Mouse (Mus musculus) adrenal gland, adult 18-20 months (tissue): ENCODE measurements around the gene Tmod4. TPM values are rescaled to one million over a fixed set of nuclear protein-coding genes. Genes with fewer than 3 reads are reported as not detected.
A peak's percentile ranks its signal among the peaks of the same experiment; 100 is the strongest.
"Not testable (repeated sequence)": the region's sequence is repeated elsewhere in the genome, so short reads cannot be mapped to it uniquely, and the experiment has no call there.

ENCODE experiments used
- DNase-seq, 2 experiments: peaks; one replicate each; pipeline ENCODE4 v3.0.0; 2021 to 2022; ENCODE audit warnings: low spot score in 2 of 2
- long read RNA-seq, 2 experiments: library from polyadenylated mRNA; stranded (forward); transcript quantifications; one replicate each; pipeline ENCODE4 v2.0.0; 2021
- total RNA-seq, 2 experiments: library from RNA; stranded (reverse); gene quantifications; 1 replicate in 1 of 2; 2 replicates in 1 of 2; pipeline ENCODE4 v1.2.3; 2021

Gene Tmod4
- total RNA-seq, result 1 to 10 TPM in 1 of 2 experiments, not detected in 1; 1.2 TPM
- long read RNA-seq, experiment 1, partial matches to known transcripts, result 0 of 1 reads
- long read RNA-seq, experiment 1, other reads (novel, unspliced or antisense), result 1 of 1 reads
- long read RNA-seq, experiment 2, partial matches to known transcripts, result 0 of 5 reads
- long read RNA-seq, experiment 2, other reads (novel, unspliced or antisense), result 0 of 5 reads

DNA sequence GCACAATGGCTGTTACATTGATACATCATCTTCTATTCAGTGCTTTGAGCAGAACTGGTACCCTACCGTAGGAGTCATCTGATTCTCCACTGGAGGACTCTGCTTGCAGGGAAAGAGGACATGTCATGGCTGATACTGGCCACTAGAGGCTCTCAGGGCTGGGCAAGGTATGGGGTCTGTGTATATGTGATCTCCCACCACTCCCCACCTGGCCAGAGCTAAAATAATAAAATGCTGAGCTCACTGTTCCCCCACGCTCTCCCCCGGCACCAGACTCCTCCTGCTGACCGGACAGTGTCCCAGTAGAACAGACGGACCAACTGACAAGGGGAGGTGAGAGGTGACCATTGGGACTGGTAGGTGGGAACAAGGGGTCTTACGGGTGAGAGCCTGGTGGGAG, at the start of gene Tmod4:
Tmod4 (plus strand) TSS at position 231 of the 400 bp plus-strand sequence.
- no peak for DNase-seq

DNA sequence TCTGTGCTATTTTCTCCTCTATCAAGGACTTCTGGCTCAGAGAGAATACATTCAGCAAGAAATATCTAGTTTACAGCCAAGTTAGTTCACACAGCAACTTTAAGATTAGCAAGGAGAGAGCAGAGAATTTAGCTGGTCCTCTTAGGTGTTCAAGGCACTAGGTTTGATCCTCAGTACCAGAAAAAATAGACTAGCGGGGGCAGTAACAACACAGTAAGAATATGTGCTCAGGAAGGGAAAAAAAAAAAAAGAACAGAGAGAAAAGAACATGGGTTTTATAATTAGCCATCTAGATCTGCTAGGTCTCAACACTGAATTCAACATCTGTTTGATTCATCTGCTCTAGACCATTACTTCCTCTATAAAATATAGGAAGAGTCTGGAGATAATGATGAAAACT, 36.2 kb upstream of the Tmod4 start:
- no peak for DNase-seq

DNA sequence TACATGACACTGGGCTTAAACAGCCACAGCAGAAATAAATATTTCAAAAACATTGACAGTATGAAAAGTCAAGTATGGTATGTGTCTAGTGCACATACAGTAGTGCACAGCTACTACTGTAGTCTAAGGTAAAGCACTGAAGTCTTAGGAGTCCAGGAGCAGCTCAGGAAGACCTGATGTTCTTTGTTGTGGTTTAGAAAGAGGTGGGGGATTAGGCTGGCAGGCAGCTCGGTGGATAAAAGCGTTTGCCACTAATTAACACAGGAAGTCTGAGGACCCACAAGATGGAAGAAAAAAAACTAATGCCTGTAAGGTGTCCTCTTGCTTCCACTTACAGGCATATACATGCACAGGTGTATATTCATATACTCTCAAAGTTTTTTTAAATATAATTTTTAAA, 23.4 kb upstream of the Tmod4 start:
- DNase-seq, result no peak

DNA sequence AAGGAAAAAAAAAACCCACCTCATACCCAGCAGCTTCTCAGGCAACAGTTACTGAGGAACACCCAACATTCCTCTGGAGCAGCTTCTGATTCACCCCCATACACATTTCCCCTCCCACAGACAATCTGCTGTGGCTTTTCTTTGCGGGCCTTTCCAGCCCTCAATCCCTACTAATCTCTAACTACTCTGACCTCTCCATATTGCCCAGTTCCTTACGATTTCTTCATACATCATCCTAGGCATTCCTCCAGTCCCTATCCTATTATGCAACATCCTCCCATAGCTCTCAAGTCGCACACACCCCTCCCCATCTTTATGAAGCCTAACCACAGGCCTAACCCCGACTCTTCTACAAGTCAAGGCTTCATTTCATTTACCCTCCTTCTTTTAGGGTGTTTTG, 19.2 kb upstream of the Tmod4 start:
- DNase-seq, result no peak

DNA sequence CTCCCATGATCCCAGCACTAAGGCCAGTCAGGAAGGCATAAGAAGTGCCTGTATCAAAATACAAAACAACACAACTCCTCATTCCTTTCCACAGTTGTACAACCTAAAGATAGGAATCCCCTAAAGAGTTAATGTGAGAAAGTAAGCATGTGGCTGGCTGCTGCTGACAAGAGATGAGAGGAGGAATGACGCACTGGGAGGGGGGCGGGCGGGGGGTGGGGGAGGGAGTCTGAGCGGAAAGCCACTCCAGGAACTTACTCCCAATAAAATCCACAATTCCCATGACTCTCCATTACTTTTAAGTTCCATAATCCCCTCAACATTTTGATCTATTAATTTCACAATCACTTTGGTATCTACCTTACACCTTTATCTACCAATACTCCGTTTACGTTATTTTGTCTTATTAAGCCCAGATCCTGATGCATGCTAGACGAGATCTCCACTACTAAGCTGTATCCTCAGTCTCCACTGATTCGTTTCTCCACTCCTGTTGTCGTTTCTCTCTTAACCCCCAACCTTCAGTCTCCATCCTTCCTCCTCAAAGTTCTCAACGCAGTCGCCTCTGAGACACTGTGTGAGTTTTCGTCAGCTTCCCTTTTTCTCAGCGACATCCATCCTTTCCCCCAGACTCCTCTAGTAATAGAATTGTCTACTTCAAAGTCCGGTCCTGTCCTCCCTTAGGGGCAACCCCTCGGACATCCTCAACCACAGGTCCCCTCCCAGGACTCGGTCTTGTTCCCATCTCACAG, 18.5 kb upstream of the Tmod4 start:
- DNase-seq, result no peak

DNA sequence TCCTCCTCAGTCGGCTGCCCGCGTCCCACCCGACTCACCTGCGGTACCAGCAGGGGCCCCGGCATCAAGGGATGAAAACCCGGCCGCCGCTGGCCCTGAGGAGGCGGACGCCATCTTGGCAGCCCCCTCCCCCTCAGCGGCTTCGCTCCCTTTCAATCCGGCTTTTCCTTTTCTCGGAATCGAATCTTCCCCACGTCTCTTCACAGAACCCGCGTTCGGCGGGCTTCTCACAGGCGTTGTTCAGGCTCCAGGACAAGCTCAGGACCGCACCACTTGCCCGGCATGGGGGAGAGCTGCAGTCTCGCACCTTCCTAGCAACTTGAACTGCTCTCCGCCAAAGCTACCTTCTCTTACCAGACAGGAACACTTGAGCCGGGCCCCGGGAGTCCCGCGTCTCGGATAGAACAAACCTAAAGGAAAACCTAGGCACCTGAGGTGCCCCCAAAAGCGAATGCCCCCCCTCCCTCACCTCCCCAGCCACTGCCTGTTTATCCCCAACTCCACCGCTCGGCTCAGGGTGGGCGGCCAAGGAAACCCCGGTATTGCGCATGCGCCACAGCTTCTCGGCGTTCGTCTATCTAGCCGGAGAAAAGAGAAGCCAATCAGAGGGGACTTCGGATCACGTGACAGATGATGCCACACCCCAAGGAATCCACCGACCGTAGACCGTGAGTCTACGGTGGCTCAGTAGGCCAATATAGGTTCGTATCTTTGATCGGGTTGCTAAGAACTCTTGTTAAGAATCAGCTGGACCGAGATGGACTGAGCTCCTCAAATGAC, 17.7 kb upstream of the Tmod4 start, which contains the start of gene Pip5k1a:
Pip5k1a (minus strand) TSS at position 593 of the 780 bp plus-strand sequence.
- peak; percentile 90 to 91 for DNase-seq

DNA sequence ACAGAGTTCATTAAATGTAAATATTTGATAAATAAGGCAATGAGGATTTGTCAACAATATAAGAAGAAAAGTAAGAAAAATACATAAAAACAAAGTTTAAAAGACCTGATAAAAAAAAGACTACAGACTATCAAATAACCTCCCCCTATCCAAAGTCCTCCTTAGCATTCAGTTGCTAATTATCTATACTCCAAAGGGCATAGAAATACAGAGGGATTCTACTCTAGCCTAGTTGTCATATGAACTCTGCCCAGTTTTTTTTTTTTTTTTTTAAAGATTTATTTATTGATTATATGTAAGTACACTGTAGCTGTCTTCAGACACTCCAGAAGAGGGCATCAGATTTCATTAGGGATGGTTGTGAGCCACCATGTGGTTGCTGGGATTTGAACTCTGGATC, 17.0 kb upstream of the Tmod4 start:
- not testable (repeated sequence) for DNase-seq

DNA sequence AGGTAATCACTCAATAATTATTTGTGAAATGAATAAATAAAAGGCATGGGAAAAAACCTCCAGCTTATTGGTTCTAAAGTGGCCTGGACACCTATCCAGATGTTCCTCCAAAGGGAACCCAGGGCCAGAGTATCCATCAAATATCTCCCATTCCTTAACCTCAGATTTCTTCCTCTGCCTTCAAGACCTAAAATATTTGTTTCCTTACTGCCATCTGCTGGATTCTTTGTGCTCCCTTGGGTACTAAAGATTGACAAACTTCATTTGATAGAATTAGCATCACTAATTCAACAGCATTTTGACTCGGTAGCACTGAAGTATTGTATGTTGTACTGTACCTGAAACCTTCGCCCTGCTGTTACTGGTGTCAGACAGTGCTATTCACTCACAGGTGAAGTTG, 16.4 kb upstream of the Tmod4 start:
- no peak for DNase-seq

DNA sequence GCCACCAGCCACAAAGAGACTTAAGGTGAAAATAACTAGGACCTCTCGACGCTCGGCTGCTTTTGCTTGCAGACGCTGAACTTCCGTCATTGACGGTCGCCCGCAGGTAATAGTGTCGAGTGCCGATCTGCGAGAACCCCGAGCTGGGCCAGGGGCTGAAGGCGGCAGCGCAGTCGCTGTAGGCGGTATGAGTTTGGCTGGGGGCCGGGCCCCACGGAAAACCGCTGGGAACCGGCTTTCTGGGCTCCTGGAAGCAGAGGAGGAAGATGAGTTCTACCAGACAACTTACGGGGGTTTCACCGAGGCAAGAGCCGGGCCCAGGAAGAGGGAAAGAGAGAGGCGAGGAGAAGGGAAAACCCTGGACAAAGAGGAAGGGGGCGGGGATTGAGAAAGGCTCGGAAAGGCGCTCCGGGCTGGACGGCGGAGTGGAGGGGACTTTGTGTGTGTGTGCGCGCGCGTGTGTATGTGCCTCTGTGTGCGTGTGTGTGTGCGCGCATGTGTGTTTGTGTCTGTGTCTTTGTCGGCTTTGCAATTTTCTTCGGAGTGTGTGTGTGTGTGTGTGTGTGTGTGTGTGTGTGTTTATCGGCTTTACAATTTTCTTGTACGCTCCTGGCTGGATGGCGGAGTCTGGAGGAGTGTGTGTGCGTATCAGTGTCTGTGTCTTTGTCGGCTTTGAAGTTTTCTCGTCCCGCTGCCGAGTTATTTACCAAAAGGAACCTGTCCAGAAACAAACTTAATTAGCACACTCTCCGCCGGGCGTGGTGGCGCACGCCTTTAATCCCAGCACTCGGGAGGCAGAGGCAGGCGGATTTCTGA, 13.2 kb upstream of the Tmod4 start, which contains the start of gene Vps72:
Vps72 (plus strand) TSS at position 112 of the 816 bp plus-strand sequence.
- peak; percentile 85 to 86 for DNase-seq

DNA sequence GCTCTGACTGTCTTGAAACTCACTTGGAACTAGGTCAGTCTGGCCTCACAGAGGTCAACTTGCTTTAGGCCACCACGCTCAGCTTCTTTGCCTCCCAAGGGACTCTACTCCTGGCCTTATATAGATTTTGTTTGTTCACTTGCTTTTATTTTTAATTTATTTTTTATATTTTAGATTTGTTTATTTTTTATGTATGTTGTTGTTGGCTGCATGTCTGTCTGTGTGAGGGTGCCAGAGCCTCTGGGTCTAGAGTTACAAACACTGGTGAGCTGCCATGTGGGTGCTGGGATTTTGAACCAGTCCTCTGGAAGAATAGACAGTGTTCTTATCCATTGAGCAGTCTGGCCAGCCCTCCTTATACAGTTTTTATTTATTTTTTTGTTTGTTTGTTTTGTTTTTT, 11.5 kb upstream of the Tmod4 start:
- DNase-seq, result no peak

DNA sequence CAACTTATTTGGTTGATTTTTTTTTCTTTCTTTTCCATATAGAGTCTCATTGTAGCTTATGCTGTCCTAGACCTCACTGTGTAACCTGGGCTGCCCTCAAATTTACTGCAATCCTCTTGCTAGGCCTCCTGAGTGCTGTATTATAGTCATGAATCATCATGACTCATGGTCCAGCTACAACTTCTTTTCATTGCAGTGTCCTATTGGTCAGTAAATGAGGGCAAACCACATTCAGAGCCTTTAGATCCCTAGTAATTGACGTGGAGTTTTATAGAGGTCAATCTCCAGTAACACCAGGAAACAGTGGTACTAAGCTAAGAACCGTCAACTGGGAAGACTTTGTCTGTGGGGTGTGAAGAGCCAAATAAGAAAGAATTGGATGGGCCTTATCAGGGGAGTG, 6.5 kb upstream of the Tmod4 start:
- DNase-seq, result no peak

DNA sequence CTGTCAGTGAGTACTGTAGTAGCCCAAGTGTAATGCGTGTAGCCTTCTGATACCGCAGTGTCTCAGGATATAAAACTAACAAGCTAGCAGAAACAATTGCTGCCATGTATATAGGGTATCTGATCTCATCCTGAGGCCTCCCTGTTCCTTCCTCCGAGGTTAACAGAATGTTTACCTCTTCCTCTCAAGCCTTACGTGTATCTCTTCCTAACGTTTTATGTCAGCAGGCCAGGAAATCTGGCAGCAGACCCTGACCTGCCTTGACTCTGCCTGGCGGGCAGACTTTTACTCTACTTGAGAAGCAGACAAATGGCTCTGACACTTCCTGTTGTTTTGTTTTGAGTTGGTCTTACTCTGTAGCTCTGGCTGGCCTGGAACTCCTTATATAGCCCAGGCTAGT, 2.7 kb upstream of the Tmod4 start:
- DNase-seq, result no peak

DNA sequence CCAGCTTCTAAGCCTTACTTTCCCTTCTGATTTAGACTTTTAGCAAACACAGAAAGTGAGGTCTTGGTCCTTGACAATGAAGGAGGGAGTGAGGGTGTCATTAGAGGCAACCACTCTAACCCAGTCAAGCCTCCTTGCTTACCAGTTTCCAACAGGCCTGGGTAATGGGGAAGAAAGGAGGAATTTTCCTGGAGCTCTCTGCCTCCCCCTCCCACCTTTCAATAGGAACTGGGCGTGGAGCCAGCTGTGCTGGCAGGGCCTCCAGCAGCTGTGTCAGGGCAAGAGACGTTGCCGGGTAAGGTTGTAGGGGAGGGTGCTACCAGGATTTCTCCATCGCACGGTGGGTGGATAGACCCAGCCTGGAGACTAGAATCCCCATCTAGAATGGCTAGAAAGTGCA, 696 bp downstream of the Tmod4 start:
- DNase-seq, result no peak

DNA sequence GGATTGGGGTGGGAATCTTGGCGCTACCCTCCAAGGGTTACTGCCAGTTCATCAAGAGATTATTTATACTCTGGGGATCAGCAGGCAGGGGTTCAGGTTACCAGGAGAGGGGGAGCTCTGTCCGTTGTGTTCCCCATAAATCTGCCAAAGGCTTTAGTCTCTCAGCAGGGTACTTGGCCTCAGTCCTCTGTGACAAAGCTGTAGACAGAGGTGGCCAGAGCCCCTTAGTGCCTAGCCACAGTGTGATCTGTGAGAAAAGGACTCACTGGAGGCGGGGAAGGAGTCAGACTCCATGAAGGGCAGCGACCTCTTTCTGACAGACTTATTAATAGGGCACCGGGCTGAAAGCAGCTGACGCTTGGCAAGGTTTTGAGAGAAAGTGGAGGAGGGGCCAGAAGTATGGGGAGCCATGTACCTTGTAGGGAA, 5.0 kb downstream of the Tmod4 start:
- no peak for DNase-seq

DNA sequence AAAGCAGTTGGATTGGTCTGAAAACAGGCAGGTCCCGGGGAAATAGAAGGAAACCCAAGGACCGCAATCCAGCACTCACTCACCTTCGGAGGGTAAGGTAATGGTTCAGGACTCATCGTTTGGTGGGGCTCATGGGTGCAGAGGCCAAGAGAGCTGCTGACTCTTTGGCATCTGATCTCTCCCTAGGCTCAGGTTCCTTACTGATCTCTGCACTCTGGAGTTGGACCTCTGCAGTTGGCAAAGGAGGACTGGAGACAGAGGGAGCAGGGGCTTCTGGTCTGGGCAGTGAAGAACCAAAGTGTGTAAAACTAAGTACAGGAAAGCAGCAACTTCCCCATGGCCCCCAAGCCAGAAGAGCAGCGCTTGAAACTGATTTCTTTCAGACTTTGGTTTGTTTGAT, 5.8 kb downstream of the Tmod4 start:
- DNase-seq, result no peak

DNA sequence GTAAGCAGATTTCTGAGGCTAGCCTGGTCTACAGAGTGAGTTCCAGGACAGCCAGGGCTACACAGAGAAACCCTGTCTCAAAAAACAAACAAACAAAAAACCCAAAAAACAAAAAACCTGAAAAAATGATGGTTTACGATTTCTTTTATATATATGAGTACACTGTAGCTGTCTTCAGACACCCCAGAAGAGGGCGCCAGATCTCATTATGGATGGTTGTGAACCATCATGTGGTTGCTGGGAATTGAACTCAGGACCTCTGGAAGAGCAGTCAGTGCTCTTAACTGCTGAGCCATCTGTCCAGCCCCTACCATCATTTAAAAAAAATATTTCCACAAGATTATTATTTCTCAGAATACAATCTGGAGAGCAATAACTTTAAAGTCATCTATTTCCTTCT, 8.1 kb downstream of the Tmod4 start:
- DNase-seq, result not testable (repeated sequence)

DNA sequence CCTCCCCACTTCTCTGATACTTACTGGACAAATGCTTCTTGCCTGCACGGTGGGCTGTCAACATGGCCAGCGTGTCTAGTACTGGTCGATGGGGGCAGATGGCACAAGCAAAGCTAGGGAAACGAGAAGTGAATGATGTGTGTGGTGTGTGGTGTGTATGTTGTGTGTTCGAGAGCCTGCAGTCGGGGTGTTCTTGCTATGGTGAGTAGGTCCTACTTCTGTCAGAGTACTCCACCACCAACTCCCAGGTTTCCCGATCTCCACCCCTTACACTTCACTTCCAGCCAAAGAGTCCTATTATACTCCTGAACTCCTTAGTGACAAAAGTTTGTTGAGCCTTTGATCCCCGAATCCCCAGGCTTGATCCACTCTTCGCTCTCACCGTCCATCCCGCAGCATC, 8.9 kb downstream of the Tmod4 start:
- DNase-seq, result no peak

DNA sequence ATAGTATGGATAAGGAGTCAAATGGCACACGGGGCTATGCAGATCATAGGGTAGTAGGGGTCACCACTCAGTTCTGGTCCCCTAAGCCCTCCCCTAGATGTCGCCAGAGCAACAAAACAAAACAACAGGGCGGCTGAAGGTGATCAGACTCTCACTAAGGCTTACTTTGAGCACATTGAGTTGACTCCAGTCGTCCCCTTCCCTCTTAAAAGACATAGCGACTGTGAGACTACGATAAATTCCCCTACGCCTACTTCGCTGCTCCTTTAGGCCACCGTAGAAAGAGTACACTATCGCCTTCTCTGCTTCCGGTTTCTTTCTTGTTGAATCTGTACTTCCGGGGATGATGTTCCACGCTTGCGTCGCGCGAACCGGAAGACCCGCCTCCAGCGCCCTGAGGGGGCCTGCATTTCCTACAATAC, 9.4 kb downstream of the Tmod4 start, which contains the start of the genes Scnm1 and Lysmd1:
Scnm1 (minus strand) TSS at position 332 of the 422 bp plus-strand sequence.
Lysmd1 (plus strand) TSS at position 409 of the 422 bp plus-strand sequence.
- peak; percentile 69 to 79 for DNase-seq

DNA sequence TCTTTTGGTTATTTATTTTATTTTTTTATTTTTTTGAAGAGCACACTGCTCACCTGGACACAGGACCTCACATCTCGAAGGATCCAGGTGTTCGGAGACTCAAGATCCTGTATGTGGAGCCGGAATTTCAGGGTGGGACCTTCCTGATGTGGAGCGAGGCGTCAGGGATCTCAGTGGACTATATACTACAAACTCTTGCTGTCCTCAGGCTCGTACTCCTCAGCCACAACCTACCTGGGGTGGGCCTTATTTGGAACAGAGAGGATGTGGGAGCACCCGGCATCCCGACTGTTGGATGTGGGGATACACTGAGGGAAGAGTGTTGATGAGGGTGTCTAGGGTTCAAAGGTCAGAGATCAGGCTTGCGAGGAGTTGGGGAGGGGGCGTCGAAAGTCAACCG, 9.9 kb downstream of the Tmod4 start:
- not testable (repeated sequence) for DNase-seq

DNA sequence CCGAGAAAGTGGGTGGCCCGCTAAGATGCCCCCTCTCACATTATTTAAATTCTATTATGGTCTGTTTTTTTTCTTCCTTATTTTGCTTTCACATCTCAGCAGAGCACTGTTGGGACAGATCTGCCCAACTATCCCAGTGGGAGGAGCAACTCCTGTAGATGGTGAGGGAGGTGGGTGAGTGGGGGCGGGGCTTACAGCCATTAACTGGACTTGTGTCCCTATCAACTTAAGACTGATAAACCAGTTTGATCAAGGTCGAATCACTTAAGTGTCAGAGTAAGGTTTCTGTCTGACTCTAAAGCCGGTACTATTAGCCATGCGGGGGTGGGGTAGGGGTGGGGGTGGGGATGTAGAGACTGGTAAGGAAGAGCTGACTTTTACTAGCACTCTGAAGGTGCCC, 10.7 kb downstream of the Tmod4 start:
- peak; percentile 45 to 53 for DNase-seq
